Comparison of ENCODE assay signal across 23 mouse cellular contexts in the genomic region with DNA sequence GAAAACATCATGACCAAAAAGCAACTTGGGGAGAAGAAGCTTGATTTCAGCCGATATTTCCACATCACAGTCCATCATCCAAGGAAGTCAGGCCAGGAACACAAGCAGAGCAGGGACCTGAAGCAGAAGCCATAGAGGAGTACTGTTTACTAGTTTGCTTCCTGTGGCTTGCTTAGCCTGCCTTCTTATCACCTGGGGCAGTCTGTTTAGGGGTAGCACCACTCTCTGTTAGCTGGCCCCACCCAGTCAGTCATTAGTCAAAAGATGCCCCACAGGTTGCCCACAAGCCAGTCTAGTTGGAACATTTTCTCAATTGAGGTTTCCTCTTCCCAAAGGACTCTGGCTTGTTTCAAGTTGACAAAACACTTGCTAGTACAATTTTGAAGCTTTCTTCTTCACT.
DNase-seq lines count a peak whose midpoint lies in the region; ATAC-seq and TF ChIP-seq lines count a peak whose summit lies in the region.
"Had no signal": no experiment of that assay in that cellular context is flagged by ENCODE, and none has a peak within 500 bp of the region (broad histone marks: within the 10 kb centered on the region; RNA-seq: fewer than 3 reads in every experiment).

No protein-coding gene starts in this region.

- no peak overlapping the region for H3K4me2 ChIP-seq in liver, embryonic 15.5 days
- H3K4me2 ChIP-seq: forebrain, embryonic 12.5 days; heart, embryonic 13.5 days; hindbrain, embryonic 12.5 days had no signal

- ATAC-seq in liver, embryonic 15.5 days (ENCODE audit: insufficient read depth): peak; percentile 95
- peak; percentile 90 for ATAC-seq in megakaryocyte-erythroid progenitor cell, adult 5-6 weeks (replicated peaks; ENCODE audit: low FRiP score, low TSS enrichment, poor library complexity, severe bottlenecking)
- ATAC-seq: hindbrain, embryonic 16.5 days had no signal

- H3K4me1 ChIP-seq in cortical plate, adult 2 months (ENCODE audit: control insufficient read depth, insufficient read depth, low read length): peaks cover 2% of the 10 kb centered on the region
- H3K4me1 ChIP-seq in liver, embryonic 15.5 days (replicated peaks): no peaks in the 10 kb centered on the region
- H3K4me1 ChIP-seq: embryonic facial prominence, embryonic 10.5 days; forebrain, embryonic 12.5 days; heart, embryonic 13.5 days; hindbrain, embryonic 12.5 days had no signal

- H3K36me3 ChIP-seq in liver, embryonic 15.5 days (replicated peaks): no peaks in the 10 kb centered on the region
- H3K36me3 ChIP-seq: embryonic facial prominence, embryonic 10.5 days; forebrain, embryonic 12.5 days; G1E; heart, embryonic 13.5 days; hindbrain, embryonic 12.5 days had no signal

- no peak for TF ChIP-seq POLR2A in cortical plate, adult 2 months (IDR thresholded peaks at IDR 0.05; ENCODE audit: extremely low read depth, insufficient read depth, low read length)

- 64% methylated on average over 1 of the region's 1 CpGs for WGBS in liver, embryonic 15.5 days (ENCODE audit: insufficient replicate concordance)

- TF ChIP-seq CTCF in cortical plate, adult 2 months (IDR thresholded peaks at IDR 0.05; ENCODE audit: extremely low read depth, insufficient read depth, low read length): no peak
- no peak for TF ChIP-seq CTCF in left cerebral cortex, adult 2 months (IDR thresholded peaks at IDR 0.05)

- peaks cover 9% of the 10 kb centered on the region; the same call in 1 of the 2 replicates for H3K27me3 ChIP-seq in liver, embryonic 15.5 days

- H3K9ac ChIP-seq in liver, embryonic 15.5 days: no peak overlapping the region
- H3K9ac ChIP-seq: forebrain, embryonic 12.5 days; forebrain, postnatal 0 days; heart, embryonic 13.5 days; hindbrain, embryonic 12.5 days had no signal

- no peaks in the 10 kb centered on the region for H3K9me3 ChIP-seq in liver, embryonic 15.5 days (replicated peaks)
- H3K9me3 ChIP-seq: embryonic facial prominence, embryonic 10.5 days; forebrain, embryonic 12.5 days; G1E; heart, embryonic 13.5 days; hindbrain, embryonic 12.5 days had no signal

- DNase-seq in induced T-regulatory cell, adult 2 months (ENCODE audit: low read depth): peak; percentile 2
- DNase-seq in left cerebral cortex, adult 2 months (ENCODE audit: extremely low spot score in 1 of 2, low spot score in 2 of 2): no peak
- DNase-seq in ovary, postnatal 14 days (ENCODE audit: low spot score): no peak
- no peak for DNase-seq in kidney, postnatal 36 days
- no peak for DNase-seq in gastrocnemius, postnatal 25 days
- DNase-seq: adrenal gland, adult 8-10 months; cerebellum, adult 11-12 months; cerebellum, adult 9-10 months; cerebellum, postnatal 25 days; forebrain, postnatal 0 days; gastrocnemius, adult 2 months; gastrocnemius, postnatal 36 days; heart, postnatal 36 days had no signal

- H3K27ac ChIP-seq in cortical plate, adult 2 months (ENCODE audit: insufficient read depth, low read length): peak overlapping the region; percentile 81
- H3K27ac ChIP-seq in liver, embryonic 15.5 days (replicated peaks): no peak overlapping the region
- H3K27ac ChIP-seq in left cerebral cortex, adult 2 months: no peak overlapping the region
- H3K27ac ChIP-seq: embryonic facial prominence, embryonic 10.5 days; forebrain, embryonic 12.5 days; gastrocnemius, adult 2 months; heart, embryonic 13.5 days; hindbrain, embryonic 12.5 days had no signal

- H3K4me3 ChIP-seq in cortical plate, adult 2 months (ENCODE audit: insufficient read depth, low read length): no peak overlapping the region
- H3K4me3 ChIP-seq in liver, embryonic 15.5 days (replicated peaks): no peak overlapping the region
- no peak overlapping the region for H3K4me3 ChIP-seq in left cerebral cortex, adult 2 months
- H3K4me3 ChIP-seq: embryonic facial prominence, embryonic 10.5 days; erythroblast, embryonic 14.5 days; forebrain, embryonic 12.5 days; gastrocnemius, adult 2 months; heart, embryonic 13.5 days; hindbrain, embryonic 12.5 days had no signal

- intact Hi-C loops in left cerebral cortex, adult 2 months (cut with DNase I): no loop called here
